Mouse (Mus musculus) heart, adult 2 months (tissue): ENCODE data around the gene Epha2.

Experiments used
- CTCF ChIP-seq: fragments of 200-600 bp; IDR thresholded peaks from 2 replicates; pipeline ENCODE4 v1.8.1; 2022; ENCODE audit warnings: antibody characterized with exemption, mild to moderate bottlenecking, moderate library complexity
- EP300 ChIP-seq: fragments of 200-500 bp; IDR thresholded peaks from 2 replicates; pipeline ENCODE4 v1.6.1; 2011; ENCODE audit warnings: low read depth, low read length, control low read depth; ENCODE audit not compliant: insufficient read depth

DNA sequence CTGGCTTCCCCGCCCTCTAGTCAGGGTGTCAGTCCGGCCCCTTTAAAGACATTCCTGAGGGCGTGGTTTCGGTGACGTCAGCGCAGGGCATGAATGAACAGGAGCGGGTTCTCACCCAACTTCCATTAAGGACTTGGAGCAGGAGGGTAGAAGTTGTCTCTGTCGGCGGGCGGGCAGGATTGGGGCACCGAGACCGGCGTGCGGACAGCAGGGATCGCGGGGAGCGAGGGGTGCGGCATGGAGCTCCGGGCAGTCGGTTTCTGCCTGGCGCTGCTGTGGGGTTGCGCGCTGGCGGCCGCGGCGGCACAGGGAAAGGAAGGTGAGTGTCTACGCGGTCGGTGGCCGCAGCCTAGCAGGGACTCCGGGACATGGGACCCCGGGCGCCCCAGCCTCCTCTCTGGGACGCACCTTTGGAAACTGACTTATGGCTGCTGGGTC, at the start of gene Epha2:
- peak; percentile 72; the same call in 1 of the 2 replicates for TF ChIP-seq EP300
- no peak for TF ChIP-seq CTCF
